Mouse (Mus musculus) cerebellum, postnatal 36 days (tissue): ENCODE results near the gene Zbed5.
"Not testable (repeated sequence)": the region's sequence is repeated elsewhere in the genome, so short reads cannot be mapped to it uniquely, and the experiment has no call there.

Experiments used
- DNase-seq, 2 experiments: peaks; one replicate each; pipeline ENCODE4 v3.0.0; 2021 to 2022; ENCODE audit warnings: mixed read lengths in 2 of 2

The Zbed5 gene

DNA sequence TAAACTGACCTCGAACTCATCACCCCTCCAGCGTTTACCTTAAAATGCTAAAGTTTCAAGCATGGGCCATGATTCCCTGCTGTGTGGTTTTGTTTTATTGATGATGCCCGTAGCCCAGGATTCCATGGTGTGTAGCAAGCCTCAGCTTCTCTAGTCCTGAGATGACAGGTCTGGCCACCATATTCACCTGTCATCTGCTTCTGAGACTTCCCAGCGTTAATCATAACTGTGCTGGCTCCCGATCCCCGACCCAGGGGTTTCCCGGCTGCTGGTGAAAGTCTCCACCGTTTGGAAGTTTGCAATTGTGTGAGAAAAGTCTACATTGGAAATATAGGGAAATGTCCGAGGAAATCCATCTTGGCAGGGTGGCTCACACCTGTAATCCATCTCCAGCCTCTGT is 13.6 kb downstream of the Zbed5 start:
- DNase-seq = no peak

DNA sequence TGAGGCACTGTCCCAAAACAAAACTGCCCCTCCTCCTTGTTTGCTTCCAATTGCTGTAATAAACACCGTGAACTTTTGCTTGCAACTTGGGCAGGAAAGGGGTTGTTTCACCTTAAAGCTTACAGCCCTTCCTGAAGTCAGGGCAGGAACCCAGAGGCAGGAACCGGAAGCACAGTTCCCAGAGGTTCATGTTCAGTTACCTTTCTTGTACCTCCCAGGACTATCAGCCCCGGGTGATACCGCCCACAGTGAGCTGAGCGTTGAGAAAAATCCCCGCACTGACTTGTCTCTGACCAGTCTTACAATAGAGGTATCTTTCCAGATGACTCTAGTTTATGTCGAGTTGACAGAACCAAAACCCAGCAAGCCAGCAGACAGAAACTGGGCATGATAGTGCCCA is 14.1 kb downstream of the Zbed5 start:
- no peak for DNase-seq

DNA sequence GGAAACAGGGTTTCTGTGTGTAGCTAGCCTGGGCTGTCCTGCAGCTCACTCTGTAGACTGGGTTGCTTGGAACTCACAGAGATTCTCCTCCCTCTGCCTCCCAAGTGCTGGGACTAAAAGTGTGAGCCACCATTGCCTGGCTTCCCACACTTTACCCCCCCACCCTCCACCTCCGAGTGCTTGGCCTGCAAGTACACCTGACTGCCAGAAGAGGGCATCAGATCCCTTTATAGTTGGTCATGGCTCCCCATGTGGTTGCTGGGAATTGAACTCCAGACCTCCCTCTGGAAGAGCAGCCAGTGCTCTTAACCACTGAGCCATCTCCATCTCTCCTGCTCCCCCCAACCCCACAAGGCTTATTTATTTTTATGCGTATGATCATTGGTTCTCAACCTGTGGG is 18.5 kb downstream of the Zbed5 start:
- peak; percentile 7 to 15 for DNase-seq

DNA sequence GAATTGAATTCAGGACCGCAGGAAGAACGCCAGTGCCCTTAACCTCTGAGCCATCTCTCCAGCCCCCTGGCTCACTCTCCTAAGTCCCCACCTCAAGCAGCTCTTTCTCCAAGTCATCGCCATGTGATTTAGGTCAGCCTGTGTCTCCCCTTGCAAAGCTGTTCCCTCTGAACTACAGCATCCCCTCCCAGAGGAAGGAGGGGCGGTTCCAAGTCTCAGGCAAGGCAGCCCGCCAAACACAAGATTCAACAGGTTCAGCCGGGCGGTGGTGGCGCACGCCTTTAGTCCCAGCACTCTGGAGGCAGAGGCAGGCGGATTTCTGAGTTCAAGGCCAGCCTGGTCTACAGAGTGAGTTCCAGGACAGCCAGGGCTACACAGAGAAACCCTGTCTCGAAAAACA is 20.0 kb downstream of the Zbed5 start:
- not testable (repeated sequence) for DNase-seq

DNA sequence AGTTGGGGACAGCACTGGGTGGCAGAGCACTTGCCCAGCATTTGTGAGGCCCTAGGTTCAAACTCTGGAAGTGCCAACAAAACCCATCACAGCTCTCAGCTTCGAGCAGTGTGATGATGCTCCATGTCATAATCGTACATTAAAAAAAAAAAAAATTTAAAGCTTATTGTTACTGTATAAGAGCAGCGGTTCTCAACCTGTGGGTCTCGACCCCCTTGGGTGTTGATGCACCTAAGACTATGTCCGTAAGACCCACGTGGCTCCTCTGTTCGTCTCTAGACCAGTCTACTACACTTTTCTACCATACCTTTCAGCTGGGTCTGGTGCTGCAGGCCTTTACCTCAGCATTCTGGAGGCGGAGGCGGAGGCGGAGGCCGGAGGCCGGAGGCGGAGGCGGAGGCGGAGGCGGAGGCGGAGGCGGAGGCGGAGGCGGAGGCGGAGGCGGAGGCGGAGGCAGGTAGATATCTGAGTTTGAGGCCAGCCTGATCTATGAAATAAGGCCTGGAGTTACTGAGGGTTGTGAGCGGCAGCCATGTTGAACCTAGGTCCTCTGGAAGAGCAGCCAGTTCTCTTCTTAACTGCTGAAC is 22.6 kb downstream of the Zbed5 start:
- DNase-seq = no peak

DNA sequence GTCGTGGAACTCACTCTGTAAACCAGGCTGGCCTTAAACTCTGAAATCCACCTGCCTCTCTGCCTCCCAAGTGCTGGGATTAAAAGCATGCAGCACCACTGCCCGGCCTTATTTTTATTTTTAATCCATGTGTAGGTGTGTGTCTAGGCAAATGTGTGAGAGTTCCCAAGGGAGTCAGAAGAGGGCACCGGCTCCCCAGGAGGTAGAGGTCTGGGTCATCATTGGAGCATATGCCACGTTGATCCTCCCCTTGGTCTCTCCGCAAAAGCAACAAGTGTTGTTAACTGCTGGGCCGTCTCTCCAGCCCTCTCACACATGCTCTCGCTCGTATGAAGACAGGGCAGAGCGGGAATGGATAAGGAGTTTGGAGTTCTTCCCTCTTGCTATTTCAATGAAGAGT is 23.2 kb downstream of the Zbed5 start:
- no peak for DNase-seq

DNA sequence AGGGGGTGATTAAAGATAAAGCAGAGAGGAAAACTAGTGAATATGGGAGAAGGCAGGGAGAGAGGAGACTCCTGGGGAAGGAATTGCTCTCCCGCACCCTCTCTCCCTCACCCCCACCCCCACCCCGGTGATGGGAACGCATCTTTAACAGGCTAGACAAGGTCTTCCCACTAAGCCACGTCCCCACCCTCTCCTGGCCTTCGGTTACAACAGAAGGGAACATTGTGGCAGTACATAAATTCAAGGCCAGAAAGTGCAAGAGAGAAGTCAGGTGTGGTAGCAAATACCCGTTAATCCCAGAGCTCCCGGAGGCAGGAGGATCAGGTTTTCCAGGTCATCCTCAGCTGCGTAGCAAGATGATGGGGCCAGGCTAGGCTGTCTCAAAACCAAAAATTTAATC is 23.8 kb downstream of the Zbed5 start:
- DNase-seq = no peak

DNA sequence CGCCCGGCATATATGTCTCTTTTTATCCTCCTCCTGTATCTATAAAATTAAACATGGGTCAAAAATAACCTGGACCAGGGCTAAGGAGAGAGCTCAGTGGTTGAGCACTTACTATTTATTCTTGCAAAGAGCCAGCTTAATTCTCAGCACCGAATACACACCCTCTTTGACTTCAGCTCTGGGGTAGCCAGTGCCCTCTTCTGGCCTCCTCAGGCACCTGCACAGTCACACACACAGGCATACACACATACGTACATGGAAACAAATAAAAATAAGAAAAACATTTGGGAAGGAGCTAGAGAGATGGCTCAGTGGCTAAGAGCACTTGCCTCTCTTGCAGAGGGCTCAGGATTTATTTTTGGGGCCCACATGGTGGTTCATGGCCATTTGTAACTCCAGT is 26.4 kb downstream of the Zbed5 start:
- DNase-seq = no peak

DNA sequence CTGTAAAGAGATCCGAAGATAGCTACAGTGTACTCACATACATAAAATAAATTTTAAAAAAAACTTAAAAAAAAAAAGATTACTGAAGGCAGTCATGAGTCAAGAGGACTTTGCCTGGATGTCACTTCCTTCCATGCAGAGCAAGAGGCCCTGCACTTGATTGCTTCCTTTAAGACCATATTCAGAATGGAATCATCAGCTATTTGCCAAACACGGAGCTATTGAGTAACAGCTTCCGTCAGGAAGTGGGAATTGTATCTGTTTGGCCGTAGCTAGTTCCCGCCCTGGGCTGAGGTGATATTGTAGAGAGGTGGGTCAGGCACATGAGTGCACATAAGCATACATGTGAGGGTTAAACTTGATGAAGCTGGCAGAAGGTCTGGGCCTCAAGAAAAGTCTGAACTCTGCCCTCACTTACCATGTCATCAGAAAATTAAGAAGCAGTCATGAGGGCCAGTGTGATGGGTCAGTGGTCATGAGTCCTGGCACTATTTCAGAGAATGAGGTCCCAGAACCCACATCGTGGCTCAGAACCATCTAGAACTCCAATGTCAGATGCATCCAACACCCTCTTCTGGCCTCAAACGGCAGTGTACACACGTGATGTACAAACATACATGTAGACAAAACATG is 29.4 kb downstream of the Zbed5 start:
- DNase-seq = no peak

DNA sequence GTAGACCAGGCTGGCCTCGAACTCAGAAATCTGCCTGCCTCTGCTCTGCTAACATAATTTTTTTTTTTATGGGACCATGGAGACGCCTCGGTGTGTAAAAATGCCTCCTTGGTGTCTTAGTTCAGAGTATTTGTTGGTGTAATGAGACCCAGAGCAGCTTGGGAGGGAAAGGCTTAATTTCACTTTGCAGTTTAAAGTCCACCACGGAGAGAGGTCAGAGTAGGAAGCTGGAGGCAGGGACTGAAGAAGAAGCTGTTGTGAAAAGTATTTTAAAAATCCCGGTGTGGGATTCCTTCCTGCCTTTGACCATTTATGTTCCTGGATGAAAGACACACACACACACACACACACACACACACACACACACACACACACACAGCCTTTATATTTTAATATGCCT is 30.4 kb downstream of the Zbed5 start:
- DNase-seq = no peak

DNA sequence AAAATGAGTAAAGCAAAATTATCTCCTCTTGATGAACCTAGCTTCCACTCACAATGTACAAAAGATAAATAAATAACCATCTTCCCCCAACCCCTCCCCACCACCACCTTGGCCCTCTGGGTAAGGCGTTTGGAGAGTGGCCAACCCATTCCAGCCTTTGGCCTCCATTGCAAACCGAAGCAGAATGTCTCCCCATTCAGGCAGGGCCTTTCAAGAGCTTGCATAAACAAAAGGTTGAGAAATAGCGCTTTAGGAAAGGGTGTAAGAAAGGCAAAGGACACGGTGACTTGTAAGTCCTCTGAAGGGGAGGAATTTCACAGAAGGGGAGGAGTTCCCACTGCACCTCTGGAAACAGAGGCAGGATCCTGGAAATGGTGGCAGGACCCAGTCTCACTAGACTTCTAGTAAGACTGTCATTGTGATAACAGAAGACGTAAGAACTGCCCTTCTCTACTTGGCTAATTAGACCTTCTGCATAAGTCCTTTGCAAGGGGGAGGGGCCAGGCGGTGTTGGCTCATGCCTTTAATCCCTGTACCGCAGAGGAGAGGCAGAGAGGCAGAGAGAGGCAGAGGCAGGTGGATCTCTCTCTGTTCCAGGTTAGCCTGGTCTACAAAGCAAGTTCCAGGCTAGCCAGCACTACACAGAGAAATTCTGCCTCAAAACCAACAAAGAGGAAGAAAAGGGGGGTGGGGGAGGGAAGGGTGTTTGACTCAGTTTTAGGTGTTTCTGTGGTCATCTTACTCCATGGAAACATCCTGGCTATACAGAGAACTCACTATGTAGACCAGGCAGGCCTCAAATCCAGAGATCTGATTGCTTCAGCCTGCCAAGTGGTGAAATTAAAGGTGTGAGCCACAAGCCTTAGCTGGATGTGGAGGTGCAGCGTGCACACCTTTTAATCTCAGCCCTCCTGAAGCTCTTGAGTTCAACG is 34.7 kb downstream of the Zbed5 start:
- no peak for DNase-seq

DNA sequence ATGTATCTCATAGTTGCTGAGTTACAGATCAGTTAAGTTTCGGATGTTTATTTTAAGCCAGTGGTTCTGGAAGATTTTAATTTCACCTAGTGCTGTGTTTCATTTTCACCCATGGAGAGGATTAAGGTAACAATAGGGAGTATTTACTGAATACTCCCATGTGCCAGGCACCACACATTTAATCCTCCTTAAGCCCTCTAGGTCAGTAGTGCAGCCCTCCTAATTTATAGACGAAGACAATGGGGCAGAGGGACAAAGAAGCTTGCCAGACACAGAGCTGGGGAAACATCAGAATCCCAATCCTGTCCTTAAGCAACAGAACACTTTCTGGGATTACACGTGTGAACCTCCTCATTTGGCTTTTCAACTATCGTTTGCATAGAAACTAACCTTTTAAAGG is 41.4 kb downstream of the Zbed5 start:
- no peak for DNase-seq

DNA sequence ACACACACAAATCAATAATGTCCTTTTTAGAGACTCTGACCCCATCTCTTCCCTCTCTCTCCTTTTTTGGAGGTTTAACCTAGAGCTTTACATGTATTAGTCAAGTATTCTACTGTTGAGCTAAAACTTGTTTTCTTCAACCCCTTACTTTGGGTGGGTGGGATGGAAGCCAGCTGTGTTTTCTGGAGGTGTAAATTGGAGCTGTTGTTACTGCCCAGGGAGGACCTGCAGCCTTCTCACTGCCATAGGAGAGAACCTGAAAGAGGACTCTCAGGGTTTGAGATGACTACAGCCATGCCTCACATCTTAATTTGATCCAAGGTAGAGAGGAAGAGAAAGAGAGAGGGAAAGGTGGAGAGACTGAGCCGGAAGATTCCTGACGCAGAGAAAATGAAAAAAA is 44.8 kb downstream of the Zbed5 start:
- DNase-seq = no peak

DNA sequence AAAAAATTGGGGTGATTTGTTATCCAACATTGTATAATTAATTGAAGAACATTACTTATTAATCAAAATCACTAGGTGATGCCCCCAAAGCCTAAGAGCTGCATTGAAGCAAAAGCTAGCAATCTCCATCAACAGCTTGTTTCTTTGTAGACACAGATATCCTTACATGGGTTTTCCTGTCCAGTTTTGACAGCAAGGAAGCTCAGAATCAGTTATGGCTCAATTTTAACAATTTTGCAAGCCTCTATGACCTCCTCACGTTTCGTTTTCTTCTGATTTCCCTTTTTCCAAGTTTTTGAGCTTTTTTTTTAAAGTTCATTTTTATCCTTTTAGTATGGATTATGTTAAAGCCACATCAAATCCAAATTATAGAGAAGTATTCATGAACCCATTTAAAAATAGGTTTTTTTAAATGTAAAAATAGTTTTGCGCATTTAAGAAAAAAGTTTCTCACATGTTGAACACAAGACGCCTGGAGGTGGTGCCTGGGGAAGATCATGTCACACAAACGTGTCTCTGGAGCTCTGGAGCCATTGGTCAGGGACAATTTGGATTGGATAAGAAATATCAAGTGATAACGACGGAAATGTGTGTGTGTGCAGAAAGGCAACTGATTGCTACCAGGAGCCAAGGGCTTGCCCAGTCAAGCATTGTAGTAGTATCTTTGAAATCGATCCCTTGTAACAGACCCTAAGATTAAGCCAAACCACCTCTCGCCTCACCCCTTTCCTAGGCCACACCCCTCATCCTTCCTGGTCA is 45.4 kb downstream of the Zbed5 start:
- DNase-seq = no peak

DNA sequence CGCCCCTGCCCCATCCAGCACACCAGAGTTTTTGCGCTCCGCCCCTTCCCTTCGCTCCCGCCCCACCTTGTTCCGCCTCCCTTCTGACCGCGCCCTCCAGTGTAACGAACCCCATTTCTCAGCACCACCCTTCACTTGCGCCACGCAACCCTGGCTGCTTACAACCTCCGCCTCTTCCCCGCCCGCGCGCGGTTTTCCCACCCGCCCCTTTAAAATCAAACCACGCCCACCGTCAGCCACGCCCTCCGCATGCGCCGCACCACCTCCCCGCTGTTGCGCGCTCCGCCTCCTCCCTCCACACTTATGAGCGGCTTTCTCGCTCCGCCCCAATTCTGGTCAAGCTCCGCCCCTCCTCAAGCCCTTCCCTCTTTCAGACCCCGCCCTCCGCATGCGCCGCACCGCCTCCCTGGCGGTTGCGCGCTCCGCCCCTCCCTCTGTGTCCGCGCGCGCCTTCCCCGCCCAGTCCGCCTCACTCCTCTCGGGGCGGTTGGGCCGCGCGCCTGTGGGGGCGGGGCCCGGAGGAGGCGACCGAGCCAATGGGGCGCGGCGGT is 46.0 kb downstream of the Zbed5 start, which contains the start of gene Vkorc1l1:
Gene Vkorc1l1 (plus strand): TSS at position 476 of the 551 bp plus-strand sequence.
- DNase-seq = peak; percentile 97 to 99

DNA sequence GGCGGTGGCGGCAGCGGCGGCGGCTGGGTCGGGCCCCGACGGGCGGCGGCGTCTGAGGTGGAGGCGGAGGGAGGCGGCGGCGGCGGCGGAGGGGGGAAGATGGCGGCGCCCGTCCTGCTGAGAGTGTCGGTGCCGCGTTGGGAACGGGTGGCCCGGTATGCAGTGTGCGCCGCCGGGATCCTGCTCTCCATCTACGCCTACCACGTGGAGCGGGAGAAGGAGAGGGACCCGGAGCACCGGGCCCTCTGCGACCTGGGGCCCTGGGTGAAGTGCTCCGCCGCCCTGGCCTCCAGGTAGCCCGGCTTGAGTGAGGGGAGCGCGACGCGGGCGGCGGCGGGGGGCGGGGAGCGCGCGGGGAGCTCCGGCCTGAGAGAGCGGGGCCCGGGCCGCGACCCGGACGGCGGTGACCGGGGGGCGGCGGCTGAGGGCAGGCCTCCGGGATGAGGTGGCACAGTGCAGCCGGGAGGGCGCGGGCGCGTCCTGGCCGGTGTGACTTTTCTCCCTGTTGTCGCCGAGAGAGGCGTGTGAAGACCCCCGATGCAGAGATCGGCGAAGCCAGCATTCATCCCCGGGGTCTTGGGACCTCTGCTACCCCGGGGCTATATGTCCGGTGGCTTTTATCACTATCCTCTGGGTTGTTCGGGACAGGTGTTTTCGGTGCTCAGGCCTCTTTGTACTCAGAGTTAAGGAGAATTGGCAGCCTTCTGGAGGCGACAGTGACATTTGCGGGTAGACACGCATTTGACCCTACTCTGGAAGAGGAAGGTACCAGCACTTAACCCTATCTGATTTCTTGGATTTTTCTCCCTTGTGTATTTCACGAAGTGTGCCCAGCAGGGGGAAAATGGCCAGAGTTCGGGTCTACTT is 46.8 kb downstream of the Zbed5 start:
- peak; percentile 24 to 40 for DNase-seq

DNA sequence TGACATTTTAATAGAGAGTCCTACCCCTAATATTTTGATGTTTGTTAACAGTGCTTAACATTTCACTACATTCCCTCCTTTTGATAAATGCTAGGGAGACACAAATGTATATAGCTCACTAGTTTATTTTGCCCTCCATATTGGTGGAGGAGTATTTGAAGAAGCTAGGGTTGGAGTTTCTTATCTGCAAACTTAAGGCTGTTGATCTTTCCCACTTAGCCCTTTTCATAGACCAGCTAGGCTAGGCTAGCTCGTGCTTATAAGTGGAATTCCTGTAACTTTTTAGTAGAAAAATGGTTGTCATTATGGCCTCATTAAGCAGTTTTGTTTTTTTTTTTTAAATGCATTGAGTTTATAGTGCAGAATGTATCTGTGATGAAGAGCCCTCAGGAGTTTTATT is 47.9 kb downstream of the Zbed5 start:
- DNase-seq = no peak

DNA sequence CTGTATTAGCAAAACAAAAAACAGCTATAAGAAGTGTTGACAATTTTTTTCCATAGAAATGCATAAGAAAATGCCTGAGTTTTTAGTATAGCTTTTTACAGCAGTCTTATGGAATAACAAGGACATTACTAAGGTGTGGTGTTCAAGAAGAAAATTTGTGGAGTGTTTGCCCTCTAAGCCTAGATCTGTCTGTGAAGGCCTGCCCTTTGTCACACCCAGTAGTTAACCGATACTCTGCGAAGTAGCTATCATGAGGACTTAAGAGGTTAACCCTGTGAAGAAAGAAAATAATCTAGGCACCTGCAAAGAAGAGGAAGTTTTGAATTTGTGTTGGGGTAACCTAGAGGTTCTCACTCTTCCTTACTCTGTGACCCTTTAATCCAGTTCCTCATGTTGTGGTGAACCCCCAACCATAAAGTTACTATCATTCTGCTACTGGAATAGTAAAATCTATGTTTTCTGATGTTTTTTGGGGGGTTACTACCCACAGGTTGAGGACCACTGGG is 52.1 kb downstream of the Zbed5 start:
- DNase-seq = no peak

DNA sequence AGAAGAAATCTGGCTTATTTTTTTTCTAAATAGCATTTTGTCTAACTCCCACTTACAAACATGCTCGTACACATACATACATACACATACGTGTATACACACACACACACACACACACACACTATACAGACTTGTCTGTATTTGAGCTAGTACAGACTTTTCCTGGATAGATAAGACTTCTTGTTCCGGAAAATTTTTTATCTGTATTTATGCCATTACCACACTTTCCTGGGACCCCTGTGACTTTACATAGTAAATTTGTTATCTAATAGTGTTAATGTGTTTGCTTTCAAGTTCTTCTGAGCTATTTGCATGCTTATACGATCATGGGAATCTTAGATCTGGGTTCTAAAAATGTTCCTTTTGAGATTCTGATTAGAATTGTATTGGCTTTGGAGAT is 56.6 kb downstream of the Zbed5 start:
- no peak for DNase-seq
